Mouse (Mus musculus) neural tube, embryonic 11.5 days (tissue): ENCODE measurements at regions not wholly inside any gene's neighbourhood (a gene's known extent, or its start where the extent isn't known, plus 50 kb on each side); places are given as distances from the start of the nearest gene placed in this dataset.

Experiments
- ATAC-seq: fragments of 200-750 bp; cut with Nextera tagmentation; 2 replicates; pipeline ENCODE4 v1.8.0; 2017; ENCODE audit warnings: moderate number of reproducible peaks, mild to moderate bottlenecking, moderate TSS enrichment, moderate library complexity; ENCODE audit not compliant: insufficient read depth, low FRiP score, low TSS enrichment
- DNase-seq: peaks from one replicate; pipeline ENCODE4 v3.0.0-alpha.2; 2015; ENCODE audit warnings: low spot score
- H3K27ac ChIP-seq: fragments of 300-500 bp; sonication (generic); 2 replicates; pipeline ENCODE4 v1.5.1; 2014; ENCODE audit warnings: low read depth, mild to moderate bottlenecking, low read length
- H3K27me3 ChIP-seq: fragments of 300-500 bp; sonication (generic); 2 replicates; pipeline ENCODE4 v1.6.1; 2014; ENCODE audit warnings: mild to moderate bottlenecking, low read length, mixed read lengths; ENCODE audit not compliant: control insufficient read depth, insufficient read depth
- H3K36me3 ChIP-seq: fragments of 300-500 bp; sonication (generic); 2 replicates; pipeline ENCODE4 v1.6.1; 2014; ENCODE audit warnings: mild to moderate bottlenecking, low read length, moderate library complexity, mixed read lengths; ENCODE audit not compliant: control insufficient read depth, insufficient read depth
- H3K4me1 ChIP-seq: fragments of 300-500 bp; sonication (generic); 2 replicates; pipeline ENCODE4 v1.6.1; 2014; ENCODE audit warnings: low read length, mixed read lengths; ENCODE audit not compliant: control insufficient read depth, insufficient read depth
- H3K4me2 ChIP-seq: fragments of 300-500 bp; sonication (generic); 2 replicates; pipeline ENCODE4 v1.6.1; 2014; ENCODE audit warnings: low read depth, mild to moderate bottlenecking, moderate library complexity
- H3K4me3 ChIP-seq: fragments of 300-500 bp; sonication (generic); 2 replicates; pipeline ENCODE4 v1.5.1; 2014; ENCODE audit warnings: low read depth, low read length
- H3K9ac ChIP-seq: fragments of 300-500 bp; sonication (generic); 2 replicates; pipeline ENCODE4 v1.6.1; 2014; ENCODE audit warnings: mild to moderate bottlenecking, low read length
- H3K9me3 ChIP-seq: fragments of 300-500 bp; sonication (generic); 2 replicates; pipeline ENCODE4 v1.6.1; 2016; ENCODE audit warnings: low read length; ENCODE audit not compliant: control insufficient read depth
- WGBS: fragments of 180-500 bp; shearing (Covaris S2); extraction: QIAGEN DNeasy Blood & Tissue Kit; methylation state at CpG from one replicate; pipeline ENCODE4 v1.1.7; 2014; 5-methylcytosine and 5-hydroxymethylcytosine counted together

DNA sequence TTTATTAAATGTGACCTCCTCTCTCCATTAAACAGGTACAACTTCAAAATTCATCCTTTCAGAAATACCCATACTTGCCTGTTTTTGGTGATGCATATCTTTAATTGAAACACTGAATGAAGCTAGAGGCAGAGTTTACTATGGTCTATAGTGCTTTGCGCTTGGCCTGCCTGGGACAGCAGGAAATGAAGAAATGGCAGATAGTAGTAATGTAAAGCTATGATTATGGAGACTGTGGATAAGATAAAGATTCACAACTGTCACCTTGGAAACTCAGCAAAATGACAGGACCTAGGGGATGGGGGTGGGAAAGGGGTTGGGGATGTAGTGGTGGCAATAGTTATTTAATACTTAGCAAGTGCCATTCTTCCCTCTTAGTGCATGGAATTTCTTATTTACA is 352.7 kb upstream of the Mgat4c start:
- Histone ChIP-seq H3K27me3 (no peaks in the 10 kb centered on the region), H3K27ac (no peak overlapping the region), H3K36me3 (no peaks in the 10 kb centered on the region), H3K9ac (no peak overlapping the region), H3K9me3 (no peaks in the 10 kb centered on the region), H3K4me2 (no peak overlapping the region), H3K4me1 (no peaks in the 10 kb centered on the region), H3K4me3 (no peak overlapping the region)
- WGBS: 92% methylated on average over 1 of the region's 1 CpGs
- ATAC-seq (no peak), DNase-seq (no peak)

- Histone ChIP-seq H3K27me3 (no peaks in the 10 kb centered on the region), H3K4me2 (no peak overlapping the region), H3K4me3 (no peak overlapping the region), H3K36me3 (no peaks in the 10 kb centered on the region), H3K9me3 (no peaks in the 10 kb centered on the region), H3K9ac (no peak overlapping the region), H3K27ac (no peak overlapping the region), H3K4me1 (no peaks in the 10 kb centered on the region)
- DNase-seq: no peak
- 76% methylated on average over 3 of the region's 3 CpGs for WGBS
- ATAC-seq: no peak
Measured at GRCm38 (mm10) chr10:101330109-101330508, 351.2 kb upstream of the Mgat4c start.

DNA sequence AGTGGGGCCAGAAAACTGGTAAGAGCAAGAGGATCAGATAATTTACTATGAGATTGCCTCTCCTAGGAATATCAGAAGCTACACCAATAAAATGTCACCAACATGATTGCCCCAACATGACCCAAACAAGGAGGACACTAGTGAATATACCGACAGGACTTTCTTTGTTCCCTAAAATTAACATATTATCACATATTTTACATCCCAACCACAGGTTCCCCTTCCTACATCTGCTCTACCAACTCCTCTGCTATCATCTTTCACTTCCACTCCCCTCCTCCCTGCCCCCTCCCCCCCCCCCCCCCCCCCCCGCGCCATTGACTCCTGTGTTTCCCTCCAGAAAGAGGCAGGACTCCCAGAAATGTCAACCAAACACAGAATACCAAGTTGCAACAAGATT is 346.2 kb upstream of the Mgat4c start:
- H3K9ac ChIP-seq: no peak overlapping the region
- WGBS: 87% methylated on average over 1 of the region's 3 CpGs
- H3K27ac ChIP-seq: no peak overlapping the region
- DNase-seq (no peak), ATAC-seq (no peak)
- no peak overlapping the region for H3K4me2 ChIP-seq
- no peaks in the 10 kb centered on the region for H3K36me3 ChIP-seq
- no peak overlapping the region for H3K4me3 ChIP-seq
- no peaks in the 10 kb centered on the region for H3K4me1 ChIP-seq
- H3K27me3 ChIP-seq: no peaks in the 10 kb centered on the region
- no peaks in the 10 kb centered on the region for H3K9me3 ChIP-seq

GRCm38 (mm10) chr10:101339565-101339964 is 341.7 kb upstream of the Mgat4c start:
- no peaks in the 10 kb centered on the region for H3K27me3 ChIP-seq
- no peak for ATAC-seq

GRCm38 (mm10) chr10:101350198-101350897 is 330.9 kb upstream of the Mgat4c start:
- no peak for DNase-seq
- no peak overlapping the region for H3K9ac ChIP-seq
- no peak for ATAC-seq
- 74% methylated on average over 2 of the region's 2 CpGs for WGBS
- no peaks in the 10 kb centered on the region for H3K36me3 ChIP-seq
- no peaks in the 10 kb centered on the region for H3K4me1 ChIP-seq
- no peak overlapping the region for H3K27ac ChIP-seq
- H3K4me2 ChIP-seq: no peak overlapping the region
- H3K4me3 ChIP-seq: no peak overlapping the region
- H3K9me3 ChIP-seq: no peaks in the 10 kb centered on the region
- H3K27me3 ChIP-seq: no peaks in the 10 kb centered on the region

More at GRCm38 (mm10) chr10:101339565-101339964, 341.7 kb upstream of the Mgat4c start:
- WGBS: 85% methylated on average over 3 of the region's 3 CpGs
- Histone ChIP-seq H3K4me1 (no peaks in the 10 kb centered on the region), H3K9ac (no peak overlapping the region), H3K4me2 (no peak overlapping the region), H3K9me3 (no peaks in the 10 kb centered on the region), H3K27ac (no peak overlapping the region), H3K4me3 (no peak overlapping the region), H3K36me3 (no peaks in the 10 kb centered on the region)
- DNase-seq: no peak

- no peaks in the 10 kb centered on the region for H3K27me3 ChIP-seq
- no peaks in the 10 kb centered on the region for H3K36me3 ChIP-seq
- WGBS: 79% methylated on average over 9 of the region's 9 CpGs
- no peak overlapping the region for H3K9ac ChIP-seq
- no peak overlapping the region for H3K4me3 ChIP-seq
- H3K9me3 ChIP-seq: no peaks in the 10 kb centered on the region
- H3K27ac ChIP-seq: no peak overlapping the region
- no peaks in the 10 kb centered on the region for H3K4me1 ChIP-seq
- no peak overlapping the region for H3K4me2 ChIP-seq
- ATAC-seq (peak; percentile 49; the same call in 1 of the 2 replicates), DNase-seq (no peak)
Measured at GRCm38 (mm10) chr10:101373850-101374581, 307.3 kb upstream of the Mgat4c start.

DNA sequence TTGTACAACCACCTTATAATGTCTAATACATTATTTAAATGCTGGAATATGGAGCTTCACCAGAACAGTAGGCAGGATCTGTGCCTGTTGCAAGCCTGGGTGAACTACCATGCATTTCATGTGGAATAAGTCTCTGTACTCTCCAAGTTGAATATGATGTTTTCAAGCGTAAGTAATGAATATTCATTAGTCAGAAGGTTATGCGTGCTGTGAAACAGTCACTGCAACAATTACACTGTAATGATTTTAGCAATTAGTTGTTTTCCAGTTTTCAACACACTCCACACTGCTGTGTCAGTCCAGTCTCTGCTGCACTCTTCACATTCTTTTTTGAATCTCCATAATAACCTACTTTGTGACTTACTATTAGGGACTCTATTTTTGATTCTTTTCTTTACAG is 287.9 kb upstream of the Mgat4c start:
- Histone ChIP-seq H3K36me3 (no peaks in the 10 kb centered on the region), H3K4me3 (no peak overlapping the region), H3K9me3 (no peaks in the 10 kb centered on the region), H3K4me2 (no peak overlapping the region), H3K9ac (no peak overlapping the region), H3K27ac (no peak overlapping the region), H3K4me1 (no peaks in the 10 kb centered on the region), H3K27me3 (no peaks in the 10 kb centered on the region)
- no peak for ATAC-seq
- DNase-seq: no peak
- 81% methylated on average over 2 of the region's 2 CpGs for WGBS

GRCm38 (mm10) chr10:101399206-101399605 is 282.1 kb upstream of the Mgat4c start:
- H3K27me3 ChIP-seq: no peaks in the 10 kb centered on the region
- no peaks in the 10 kb centered on the region for H3K9me3 ChIP-seq
- 63% methylated on average over 3 of the region's 3 CpGs for WGBS
- H3K9ac ChIP-seq: no peak overlapping the region
- no peaks in the 10 kb centered on the region for H3K36me3 ChIP-seq
- no peak overlapping the region for H3K27ac ChIP-seq
- no peak overlapping the region for H3K4me2 ChIP-seq
- H3K4me3 ChIP-seq: no peak overlapping the region
- DNase-seq (no peak), ATAC-seq (peak; percentile 51; the same call in 1 of the 2 replicates)
- no peaks in the 10 kb centered on the region for H3K4me1 ChIP-seq

DNA sequence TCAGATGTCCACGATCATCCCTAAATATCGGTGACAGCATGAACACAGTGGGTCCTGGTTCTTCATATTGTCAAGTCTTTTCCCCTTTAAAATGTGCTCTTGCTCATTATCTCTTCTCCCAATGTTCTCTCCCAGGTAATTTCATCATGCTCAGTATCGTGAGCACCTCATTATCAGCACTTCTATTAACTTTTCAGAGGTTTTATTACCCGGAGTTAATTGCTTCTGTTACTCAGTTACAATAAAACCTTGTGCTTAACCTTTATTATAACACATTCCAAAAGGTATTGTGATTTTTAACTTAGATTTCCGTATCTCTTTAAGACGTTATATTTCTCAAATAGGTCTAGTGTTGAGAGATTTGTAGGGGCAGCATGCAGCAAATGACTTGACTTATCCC is 266.0 kb upstream of the Mgat4c start:
- DNase-seq (no peak), ATAC-seq (no peak)
- Histone ChIP-seq H3K9ac (no peak overlapping the region), H3K36me3 (no peaks in the 10 kb centered on the region), H3K27ac (no peak overlapping the region), H3K4me2 (no peak overlapping the region), H3K27me3 (no peaks in the 10 kb centered on the region), H3K9me3 (no peaks in the 10 kb centered on the region), H3K4me1 (no peaks in the 10 kb centered on the region), H3K4me3 (no peak overlapping the region)
- WGBS: 82% methylated on average over 6 of the region's 6 CpGs
